Mouse (Mus musculus) Patski (cell line): ENCODE data around the gene Gm7138. TPM values are rescaled to one million over a fixed set of nuclear protein-coding genes. Genes with fewer than 3 reads are reported as not detected.

ENCODE experiments used
- ATAC-seq: fragments of 100-300 bp; one replicate; pipeline ENCODE4 v1.8.0; 2021
- CTCF ChIA-PET: fragments of 350-600 bp; sonication (Branson Sonifier 250); formaldehyde crosslinking; loops from one replicate; lab custom pipeline; 2022; ENCODE audit warnings: inconsistent platforms; lab: Charles Lee
- POLR2A ChIA-PET: fragments of 350-600 bp; sonication (Branson Sonifier 250); formaldehyde crosslinking; loops from one replicate; lab custom pipeline; 2022; ENCODE audit warnings: antibody characterized with exemption, inconsistent platforms; lab: Charles Lee
- DNase-seq: peaks from one replicate; pipeline ENCODE4 v3.0.0-alpha.2; 2011; ENCODE audit warnings: low read depth, low spot score
- H3K27me3 ChIP-seq: fragments of 371-371 bp; one replicate; pipeline ENCODE4 v1.5.1; 2021
- CTCF ChIP-seq: fragments of 100-300 bp; IDR thresholded peaks from one replicate; pipeline ENCODE4 v1.5.1; 2021
- in situ Hi-C: fragments of 300-500 bp; cut with MboI; formaldehyde crosslinking; loops from 3 replicates; pipeline ENCODE4 v1.11.1; 2018; ENCODE audit warnings: low pct_unique_long_range_greater_than_20kb, mixed read lengths
- polyA plus RNA-seq: library from polyadenylated mRNA; unstranded; gene quantifications from one replicate; pipeline ENCODE4 v1.2.3, GENCODE M21; 2021

The Gm7138 gene
- polyA plus RNA-seq, 1 experiment from 2014 or later = not detected

- no peak for TF ChIP-seq CTCF
- H3K27me3 ChIP-seq = peaks cover 28% of the 10 kb centered on the region
- DNase-seq (no peak), ATAC-seq (no peak)
- ChIA-PET POLR2A (no interaction called here), CTCF (interaction anchor here (1.2 kb wide), 1 partner anchor 14 kb away, joined by 3 read pairs; no protein-coding TSS in a partner anchor)
- in situ Hi-C loops = no loop called here
Observed at GRCm38 (mm10) chr10:77738929-77739328, 37.8 kb downstream of the Gm7138 start.

- TF ChIP-seq CTCF = no peak
- in situ Hi-C loops = no loop called here
- ATAC-seq (no peak), DNase-seq (no peak)
- ChIA-PET POLR2A (no interaction called here), CTCF (interaction anchor here (1.2 kb wide), 1 partner anchor 9 kb away, joined by 3 read pairs; no protein-coding TSS in a partner anchor)
- peaks cover 18% of the 10 kb centered on the region for H3K27me3 ChIP-seq
Observed at GRCm38 (mm10) chr10:77735928-77736327, 40.8 kb downstream of the Gm7138 start.

GRCm38 (mm10) chr10:77729241-77729640 is 47.5 kb downstream of the Gm7138 start:
- in situ Hi-C loops = no loop called here
- POLR2A ChIA-PET = no interaction called here

GRCm38 (mm10) chr10:77728280-77728679 is 48.5 kb downstream of the Gm7138 start:
- peak; percentile 42 for TF ChIP-seq CTCF
- in situ Hi-C loops = no loop called here
- no peak for DNase-seq
- peaks cover 31% of the 10 kb centered on the region for H3K27me3 ChIP-seq
- no peak for ATAC-seq
- ChIA-PET CTCF (no interaction called here), POLR2A (no interaction called here)

More at GRCm38 (mm10) chr10:77729241-77729640, 47.5 kb downstream of the Gm7138 start:
- CTCF ChIA-PET = no interaction called here
- DNase-seq = no peak
- TF ChIP-seq CTCF = peak; percentile 45
- no peak for ATAC-seq
- H3K27me3 ChIP-seq = peaks cover 31% of the 10 kb centered on the region

Other genes starting within 250 kb of the Gm7138 start
- gene Itgb2, start 246.7 kb downstream of the Gm7138 start, polyA plus RNA-seq = 0.68 TPM
- 339 TPM for gene Pttg1ip, start 195.2 kb downstream of the Gm7138 start, polyA plus RNA-seq
- gene Sumo3, start 170.8 kb downstream of the Gm7138 start, polyA plus RNA-seq = 235 TPM
- 5.5 TPM for gene Gm49325, start 170.7 kb downstream of the Gm7138 start, polyA plus RNA-seq
- gene Ube2g2, start 154.7 kb downstream of the Gm7138 start, polyA plus RNA-seq = 67.6 TPM
- not detected for gene Tspear, start 90.4 kb downstream of the Gm7138 start, polyA plus RNA-seq
- not detected for gene Gm19402, start 86.2 kb downstream of the Gm7138 start, polyA plus RNA-seq
- gene Gm9508, start 79.7 kb downstream of the Gm7138 start, polyA plus RNA-seq = not detected
- not detected for gene Gm10272, start 70.3 kb downstream of the Gm7138 start, polyA plus RNA-seq
- not detected for gene Gm10024, start 65.5 kb downstream of the Gm7138 start, polyA plus RNA-seq
- not detected for gene Gm10142, start 61.1 kb downstream of the Gm7138 start, polyA plus RNA-seq
- not detected for gene Krtap12-1, start 56.3 kb downstream of the Gm7138 start, polyA plus RNA-seq
- not detected for gene Gm10100, start 50.5 kb downstream of the Gm7138 start, polyA plus RNA-seq
- gene Gm18596, start 34.3 kb downstream of the Gm7138 start, polyA plus RNA-seq = not detected
- not detected for gene Gm9736, start 25.6 kb downstream of the Gm7138 start, polyA plus RNA-seq
- not detected for gene Gm3233, start 17.3 kb downstream of the Gm7138 start, polyA plus RNA-seq
- gene Gm3238, start 5.6 kb downstream of the Gm7138 start, polyA plus RNA-seq = not detected
- not detected for gene Gm3250, start 5.6 kb upstream of the Gm7138 start, polyA plus RNA-seq
- gene Gm7137, start 11.3 kb upstream of the Gm7138 start, polyA plus RNA-seq = not detected
- not detected for gene Gm9639, start 18.1 kb upstream of the Gm7138 start, polyA plus RNA-seq
- gene Gm19668, start 22.2 kb upstream of the Gm7138 start, polyA plus RNA-seq = not detected
- gene Gm9507, start 34.9 kb upstream of the Gm7138 start, polyA plus RNA-seq = not detected
- not detected for gene Gm2696, start 37.7 kb upstream of the Gm7138 start, polyA plus RNA-seq
- gene Krtap10-4, start 50.2 kb upstream of the Gm7138 start, polyA plus RNA-seq = not detected
- gene Krtap10-10, start 59.0 kb upstream of the Gm7138 start, polyA plus RNA-seq = not detected
- not detected for gene Gm36176, start 69.9 kb upstream of the Gm7138 start, polyA plus RNA-seq
- gene Gm10318, start 75.9 kb upstream of the Gm7138 start, polyA plus RNA-seq = not detected
- not detected for gene Gm3285, start 85.0 kb upstream of the Gm7138 start, polyA plus RNA-seq
- 0.01 TPM for gene Lrrc3, start 125.6 kb upstream of the Gm7138 start, polyA plus RNA-seq
- gene Trpm2, start 193.6 kb upstream of the Gm7138 start, polyA plus RNA-seq = 0.21 TPM
- 38.5 TPM for gene 1810043G02Rik, start 201.6 kb upstream of the Gm7138 start, polyA plus RNA-seq
- 131 TPM for gene Pfkl, start 233.1 kb upstream of the Gm7138 start, polyA plus RNA-seq